Mouse (Mus musculus) WW6 (cell line): ENCODE data around the gene Ccdc105.

Source experiments
- DNase-seq: peaks from one replicate; pipeline ENCODE4 v3.0.0-alpha.2; 2013; ENCODE audit warnings: low read depth, low spot score

Gene Ccdc105

DNA sequence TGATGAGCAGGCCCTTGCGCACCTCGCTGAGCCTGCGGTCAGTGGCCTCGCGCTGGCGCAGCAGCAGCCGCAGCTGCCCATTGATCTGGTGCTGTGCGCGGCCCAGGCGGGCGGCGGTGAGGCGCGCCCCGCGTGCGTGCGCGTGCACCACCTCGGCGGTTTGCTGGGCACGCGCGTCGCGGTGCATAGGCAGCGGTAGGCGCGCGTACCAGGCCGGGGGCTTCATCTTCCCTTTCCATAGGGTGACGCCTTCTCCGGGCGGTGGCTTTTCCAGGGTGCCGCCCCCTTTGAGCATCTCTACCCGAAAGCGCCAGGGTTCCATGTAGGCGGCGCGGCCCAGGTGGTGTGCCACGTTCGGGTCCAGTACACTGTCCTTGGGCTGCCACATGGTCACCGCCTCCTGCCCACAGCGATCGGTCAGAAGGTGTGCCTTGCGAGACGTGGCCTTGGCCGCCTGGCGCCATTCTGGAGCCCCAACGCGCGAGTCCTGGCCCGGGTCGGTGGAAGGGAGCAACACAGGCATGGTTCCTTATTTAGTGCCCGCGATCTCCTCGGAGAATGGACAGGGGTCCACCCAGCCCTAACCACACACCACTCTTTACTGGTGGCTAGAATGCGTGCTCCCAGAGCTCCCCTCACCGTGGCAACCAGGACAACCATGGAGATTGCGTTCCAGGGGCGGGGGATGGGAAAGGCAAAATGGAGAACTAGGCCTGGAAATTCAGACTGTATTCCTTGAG, at the start of gene Ccdc105:
Ccdc105 (minus strand) TSS at position 614 of the 740 bp plus-strand sequence.
- DNase-seq, result peak; percentile 42

GRCm38 (mm10) chr10:78801449-78801848, 48.6 kb upstream of the Ccdc105 start:
- DNase-seq, result no peak

- DNase-seq, result no peak
These were observed 37.7 kb upstream of the Ccdc105 start for GRCm38 (mm10) chr10:78790561-78790960.

DNA sequence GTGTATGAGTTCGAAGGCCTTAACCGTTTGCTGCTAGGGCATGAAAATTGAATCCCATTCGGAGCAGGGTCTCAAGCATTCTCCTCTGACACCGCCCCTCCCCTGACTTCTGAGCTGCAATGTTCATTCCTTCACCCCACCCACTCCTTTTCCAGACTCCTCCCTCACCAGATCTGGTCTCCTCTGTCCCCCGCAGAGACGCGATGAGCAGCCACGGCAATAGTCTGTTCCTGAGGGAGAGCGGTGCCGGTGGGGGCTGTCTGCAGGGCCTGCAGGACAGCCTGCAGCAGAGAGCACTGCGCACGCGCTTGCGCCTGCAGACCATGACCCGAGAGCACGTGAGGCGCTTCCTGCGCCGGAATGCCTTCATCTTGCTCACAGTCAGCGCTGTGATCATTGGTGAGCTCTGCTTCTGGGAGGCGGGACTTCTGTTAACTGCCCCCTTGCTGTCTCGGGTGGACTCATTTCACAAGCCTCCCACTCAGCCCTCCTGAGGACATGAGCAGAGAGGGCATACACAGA, 34.8 kb upstream of the Ccdc105 start:
- no peak for DNase-seq

GRCm38 (mm10) chr10:78779981-78780651, 27.3 kb upstream of the Ccdc105 start, which contains the start of gene Slc1a6:
Gene Slc1a6, plus strand, starts transcription at chr10:78780496.
- DNase-seq, result no peak

DNA sequence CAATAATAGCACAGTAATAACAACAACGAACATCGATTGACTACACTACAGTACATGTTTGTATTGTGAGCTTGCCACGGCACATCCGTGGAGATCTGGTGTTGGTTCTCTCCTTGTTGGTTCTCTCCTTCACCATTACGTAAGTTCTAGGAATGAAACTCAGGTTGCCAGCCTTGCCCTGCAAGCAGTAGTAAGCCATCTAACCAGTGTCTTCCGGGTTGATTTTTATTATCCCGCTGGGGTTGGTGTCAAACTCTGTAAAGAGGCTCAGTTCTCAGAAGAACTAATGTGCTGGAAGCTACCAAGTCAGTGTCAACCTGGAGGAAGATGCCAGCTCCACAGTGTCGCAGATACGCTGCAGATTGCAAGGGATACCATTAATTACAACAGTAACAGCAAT, 26.7 kb upstream of the Ccdc105 start:
- DNase-seq, result no peak

DNA sequence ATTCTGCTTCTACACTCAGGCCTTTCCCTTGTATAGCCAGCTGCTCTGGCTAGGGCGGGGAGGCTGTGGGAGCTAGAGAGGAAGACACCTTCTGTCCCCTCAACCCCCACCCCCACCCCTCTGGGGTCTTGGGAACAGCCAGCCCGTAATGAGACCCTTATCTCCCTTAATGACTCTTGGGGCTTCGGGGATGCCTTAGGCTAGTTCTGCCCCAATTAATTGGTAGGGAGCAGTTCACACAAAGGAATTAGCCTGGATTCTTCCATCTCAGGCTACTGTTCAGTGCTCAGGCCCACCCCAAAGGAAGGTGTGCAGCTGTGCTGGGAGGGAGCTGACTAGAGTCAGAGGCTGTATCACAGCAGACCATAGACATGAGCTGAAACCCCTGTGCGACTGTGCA, 23.0 kb upstream of the Ccdc105 start:
- DNase-seq, result no peak

DNA sequence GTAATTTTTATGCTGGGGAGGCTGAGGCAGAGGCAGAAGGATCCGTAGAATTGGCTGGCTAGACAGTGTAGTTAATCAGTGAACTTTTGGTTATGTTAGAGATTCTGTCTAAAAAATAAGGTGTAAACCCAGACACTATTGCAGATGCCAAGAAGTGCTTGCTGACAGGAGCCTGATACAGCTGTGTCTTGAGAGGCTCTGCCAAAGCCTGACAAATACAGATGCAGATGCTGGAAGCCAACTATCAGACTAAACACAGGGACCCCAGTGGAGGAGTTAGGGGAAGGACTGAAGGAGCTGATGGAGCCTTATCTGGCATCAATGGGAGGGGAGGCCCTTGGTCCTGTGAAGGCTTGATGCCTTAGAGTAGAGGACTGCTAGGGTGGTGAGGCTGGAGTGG, 12.7 kb upstream of the Ccdc105 start:
- DNase-seq, result no peak

DNA sequence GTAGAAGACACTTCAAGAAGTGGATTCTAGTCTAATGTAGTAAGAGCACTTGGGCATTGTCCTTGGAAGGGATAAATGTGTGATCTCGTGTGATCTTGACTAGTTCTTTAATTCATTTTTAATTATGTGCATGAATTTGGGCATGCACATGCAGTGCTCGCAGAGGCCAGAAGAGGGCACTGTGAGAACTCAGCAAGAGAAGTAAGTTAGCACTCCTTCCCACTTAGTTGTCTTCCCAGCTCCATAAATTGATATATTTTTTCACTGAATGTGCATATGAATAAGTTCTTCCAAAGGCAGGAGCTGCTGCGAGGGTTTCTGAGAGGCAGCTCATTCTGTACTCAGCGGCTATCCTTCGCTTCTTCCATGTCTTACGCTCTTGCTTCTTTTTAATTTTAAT, 3.2 kb upstream of the Ccdc105 start:
- DNase-seq, result no peak

DNA sequence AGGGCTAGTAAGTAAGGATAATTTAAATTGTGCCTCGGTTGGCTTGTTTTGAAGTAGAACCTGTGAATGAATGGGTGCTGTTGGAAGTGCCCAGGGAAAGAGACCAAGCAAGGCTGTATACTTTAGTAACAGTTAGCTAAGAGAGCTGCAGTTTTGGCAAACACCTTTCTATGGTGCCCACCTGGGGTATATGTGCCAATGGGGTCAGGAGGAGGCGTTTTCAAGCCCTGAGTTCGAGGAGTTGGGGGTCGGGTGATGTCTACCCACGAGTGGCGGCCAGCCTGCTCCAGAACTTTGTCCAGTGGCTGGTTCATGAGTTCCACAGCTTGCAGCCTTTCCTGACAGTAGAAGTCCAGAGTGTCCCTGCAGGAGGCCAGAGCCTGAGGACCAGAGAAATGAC, 3.9 kb downstream of the Ccdc105 start:
- no peak for DNase-seq

GRCm38 (mm10) chr10:78748161-78748560, 4.7 kb downstream of the Ccdc105 start:
- no peak for DNase-seq

DNA sequence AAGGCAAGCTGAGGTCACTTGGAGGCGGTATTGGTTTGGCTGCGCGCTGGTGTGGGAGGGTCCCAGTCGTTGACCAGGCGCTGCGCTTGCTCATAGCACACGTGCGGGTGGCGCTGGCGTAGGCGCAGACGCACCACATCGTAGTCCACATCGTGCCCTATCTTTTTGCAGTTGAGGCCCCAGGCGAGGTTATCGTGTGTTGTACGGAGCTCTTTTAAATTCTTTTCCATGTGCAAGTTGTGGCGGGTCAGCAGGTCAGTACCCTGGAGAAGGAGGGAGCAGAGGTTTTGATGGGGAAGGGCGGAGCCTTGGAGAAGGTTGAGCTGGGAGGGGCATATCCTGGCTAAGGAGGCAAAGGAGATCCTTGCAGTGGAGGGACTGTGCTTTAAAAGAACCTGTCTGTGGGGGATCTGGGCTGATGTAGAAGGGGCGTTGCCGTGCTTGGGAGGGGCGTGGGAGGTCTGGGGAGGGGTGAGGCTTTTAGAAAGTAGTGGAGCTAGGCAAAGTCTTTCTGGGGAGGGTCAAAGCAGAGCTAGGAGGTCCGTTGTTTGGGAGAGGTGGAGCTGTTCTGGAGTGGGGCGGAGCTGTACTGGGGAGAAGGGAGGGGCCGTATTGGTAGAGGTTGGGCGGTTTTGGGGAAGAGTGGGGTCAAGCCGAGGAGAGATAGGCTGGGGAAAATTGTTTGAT, 5.7 kb downstream of the Ccdc105 start:
- peak; percentile 75 for DNase-seq

DNA sequence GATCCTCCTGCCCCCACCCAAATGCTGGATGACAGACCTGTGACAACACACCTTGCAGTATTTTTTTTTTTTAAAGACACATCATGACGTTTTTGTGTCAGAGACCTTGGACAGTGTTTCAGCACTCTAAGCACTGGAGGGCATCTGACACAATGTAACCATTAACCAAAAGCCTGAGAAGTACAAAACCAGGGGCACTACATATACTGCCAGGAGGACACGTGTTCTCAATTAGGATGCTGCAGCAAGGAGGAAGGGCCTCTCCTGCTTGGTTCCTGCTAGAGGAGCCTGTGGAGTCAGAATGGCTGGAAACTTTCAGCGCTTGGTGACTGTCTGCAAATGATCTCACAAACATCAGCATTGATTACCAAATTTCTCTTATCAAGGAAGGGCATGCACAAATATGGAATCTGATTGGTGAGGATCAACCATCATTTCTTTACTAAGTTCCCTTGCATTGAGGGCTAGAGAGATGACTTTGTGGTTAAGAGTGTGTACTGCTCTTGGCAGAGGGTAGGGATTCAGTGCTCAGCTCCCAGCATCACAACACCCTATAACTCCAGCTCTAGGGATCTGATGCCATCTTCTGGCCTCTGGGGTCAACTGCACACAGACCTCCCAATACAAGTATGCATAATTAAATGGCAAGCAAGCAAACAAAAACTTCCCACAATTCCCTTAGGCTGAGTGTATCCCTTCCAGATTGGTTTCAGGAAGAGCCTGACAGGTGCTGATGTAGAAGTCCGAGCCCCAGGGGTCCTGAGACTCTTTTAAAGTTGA, 7.2 kb downstream of the Ccdc105 start:
- DNase-seq, result no peak

DNA sequence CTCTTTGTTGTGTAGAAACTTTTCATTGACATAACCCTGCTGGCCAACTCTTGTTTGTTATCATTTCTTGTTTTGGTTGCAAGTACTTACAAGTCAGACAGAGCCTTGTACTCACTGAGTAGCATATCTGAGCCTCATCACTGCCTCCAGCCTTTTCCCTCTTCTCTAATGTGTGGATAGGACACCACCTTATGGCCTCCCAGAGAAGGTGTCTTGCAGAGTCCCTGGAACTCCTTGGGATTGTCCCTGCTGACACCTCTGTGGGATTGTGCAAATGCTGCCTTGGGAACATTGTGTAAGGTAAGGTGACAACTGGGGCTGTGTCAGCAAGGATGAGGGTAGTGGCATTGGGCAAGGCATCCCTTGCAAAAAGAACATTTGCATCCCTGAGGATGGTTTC, 9.1 kb downstream of the Ccdc105 start:
- no peak for DNase-seq

DNA sequence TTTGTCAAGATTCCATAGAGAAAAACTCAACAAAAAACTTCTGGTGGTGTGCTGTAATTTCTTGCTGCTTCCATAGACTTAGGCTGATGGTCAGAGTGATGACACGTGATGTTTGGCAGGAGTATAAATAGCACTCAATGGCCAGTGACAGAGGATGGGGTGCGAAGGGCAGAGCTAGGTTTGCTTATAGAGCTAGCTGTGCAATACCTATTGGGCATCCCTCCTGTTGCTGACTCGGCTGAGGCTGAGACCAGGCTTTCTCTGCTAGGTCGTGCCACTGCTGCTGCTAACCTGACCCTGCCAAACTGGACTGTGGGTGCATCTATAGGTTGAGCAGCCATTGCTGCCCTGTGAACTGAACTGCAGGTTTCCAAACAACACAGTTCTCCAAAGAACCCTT, 13.0 kb downstream of the Ccdc105 start:
- no peak for DNase-seq

DNA sequence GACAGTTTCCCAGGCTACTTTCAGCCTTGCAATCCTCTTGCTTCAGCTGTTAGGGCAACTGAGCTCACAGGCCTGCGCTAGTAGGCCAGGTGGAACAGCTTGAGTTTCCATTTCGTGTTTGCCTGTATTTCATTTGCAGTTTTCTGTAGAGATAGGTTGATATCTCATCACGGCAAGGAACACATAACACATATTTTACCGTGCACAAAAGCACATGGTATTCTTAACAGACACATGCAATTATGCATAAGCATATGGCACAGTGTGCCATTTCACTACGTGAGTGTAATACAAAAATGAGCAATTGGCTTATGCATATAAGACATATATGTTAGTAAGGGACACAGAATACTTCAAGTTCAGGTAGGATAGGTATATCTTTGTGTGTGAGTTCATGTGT, 25.0 kb downstream of the Ccdc105 start:
- no peak for DNase-seq

GRCm38 (mm10) chr10:78727035-78727434, 25.8 kb downstream of the Ccdc105 start:
- DNase-seq, result no peak

DNA sequence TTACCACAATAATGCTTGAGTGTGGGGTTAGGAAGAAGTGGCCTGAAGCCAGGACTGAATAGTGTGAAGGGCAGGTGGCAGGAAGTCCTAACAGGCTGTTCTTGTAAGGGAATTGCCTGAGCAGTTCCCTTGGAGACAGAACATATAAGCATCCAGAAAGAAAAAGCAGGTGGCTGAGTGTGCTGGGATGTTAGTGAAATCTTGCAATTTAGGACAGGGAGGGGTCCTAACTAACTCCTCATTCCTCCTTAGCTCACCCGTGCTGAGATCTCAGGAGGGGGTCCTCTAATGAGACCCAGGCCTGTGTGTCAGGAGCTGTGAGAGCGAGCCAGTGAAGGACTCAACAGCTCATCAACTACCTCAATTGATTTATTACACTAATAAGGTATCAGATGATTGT, 29.4 kb downstream of the Ccdc105 start:
- DNase-seq, result no peak

- DNase-seq, result no peak
These were observed 30.2 kb downstream of the Ccdc105 start for GRCm38 (mm10) chr10:78722654-78723053.

DNA sequence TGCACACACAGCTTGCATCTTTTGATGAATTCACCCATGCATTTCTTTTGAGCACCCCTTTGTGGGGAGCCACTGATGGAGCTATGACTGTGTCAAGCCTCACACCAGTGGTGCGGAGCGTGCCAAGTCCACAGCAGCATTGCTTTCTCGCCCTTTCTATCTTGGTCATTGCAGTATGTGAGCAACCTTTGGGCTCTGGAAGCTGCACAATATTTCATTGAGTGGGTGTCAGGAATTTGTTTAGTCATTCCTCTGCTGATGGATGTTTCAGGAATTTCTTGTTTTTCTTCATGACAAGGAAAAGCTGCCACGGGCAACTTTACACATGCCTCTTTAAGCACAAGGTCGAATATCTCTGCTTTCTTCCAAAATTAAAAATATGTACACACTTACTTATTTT, 30.8 kb downstream of the Ccdc105 start:
- no peak for DNase-seq

DNA sequence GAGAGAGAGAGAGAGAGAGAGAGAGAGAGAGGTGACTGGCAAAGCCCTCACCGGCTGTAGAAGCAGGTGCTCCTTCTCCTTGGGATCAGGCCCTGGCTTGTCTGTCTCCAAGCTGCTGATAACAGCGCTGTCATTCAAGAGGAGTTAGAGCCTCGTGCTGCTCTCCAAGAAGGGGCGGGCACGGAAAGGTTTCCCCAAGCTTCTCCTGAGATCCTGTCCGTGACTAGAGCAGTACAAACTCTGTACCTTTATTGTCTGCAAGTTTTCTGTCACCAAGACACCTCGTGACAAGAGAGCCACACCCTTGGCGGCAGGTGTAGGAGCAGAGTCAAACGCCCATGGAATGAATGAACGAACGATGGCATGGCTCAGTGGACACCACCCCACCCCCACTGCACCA, 34.8 kb downstream of the Ccdc105 start, which contains the start of gene Casp14:
Casp14 (minus strand) TSS at position 239 of the 400 bp plus-strand sequence.
- no peak for DNase-seq

DNA sequence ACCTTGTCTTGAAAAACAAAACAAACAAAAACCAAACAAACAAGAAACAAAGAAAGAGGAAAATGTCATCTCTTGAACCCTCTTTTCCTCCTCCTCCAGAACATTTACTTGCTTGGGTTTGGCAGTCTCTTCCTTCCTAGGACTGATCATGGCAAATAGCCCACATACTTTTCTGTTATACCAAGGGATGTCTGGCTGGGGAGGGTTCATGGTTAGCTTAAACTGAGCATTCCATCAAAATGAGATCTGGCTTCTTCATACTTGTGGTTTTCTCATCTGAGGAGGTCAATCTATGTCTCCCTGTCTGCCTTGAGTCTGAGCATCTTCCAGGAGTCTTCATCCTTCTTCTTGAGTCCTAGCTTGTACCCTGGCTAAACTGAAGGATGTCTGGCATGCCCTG, 36.6 kb downstream of the Ccdc105 start:
- no peak for DNase-seq
